Mouse (Mus musculus) c-Kit-positive CD71-positive TER-119-positive erythroid progenitor cells, embryonic 14.5 days (primary cell): ENCODE data around the gene Col6a5.

Experiments used
- DNase-seq: peaks from one replicate; pipeline ENCODE4 v3.0.0-alpha.2; 2013; ENCODE audit warnings: low spot score

Col6a5 gene

DNA sequence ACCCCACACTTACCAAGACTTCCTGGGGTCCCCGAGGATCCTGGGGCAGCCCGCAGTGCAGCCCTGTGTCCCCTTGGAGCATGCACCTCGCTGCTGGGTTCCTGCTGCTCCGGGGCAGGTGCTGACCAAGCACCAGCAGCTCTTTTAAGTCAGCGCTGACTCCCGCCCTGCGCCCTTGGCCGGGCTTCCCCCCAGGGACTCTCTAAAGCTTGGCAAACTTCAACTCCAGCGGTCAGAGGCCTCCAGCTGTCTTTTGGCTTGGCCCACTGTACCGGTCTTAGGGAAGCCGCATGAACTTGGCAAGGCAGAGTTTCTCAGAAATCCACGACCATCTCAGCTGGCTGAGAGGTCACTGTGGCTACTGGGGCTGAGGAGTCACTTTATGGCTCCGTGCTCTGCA is at the start of gene Col6a5:
Col6a5 (minus strand) TSS at position 111 of the 400 bp plus-strand sequence.
- DNase-seq, result no peak

DNA sequence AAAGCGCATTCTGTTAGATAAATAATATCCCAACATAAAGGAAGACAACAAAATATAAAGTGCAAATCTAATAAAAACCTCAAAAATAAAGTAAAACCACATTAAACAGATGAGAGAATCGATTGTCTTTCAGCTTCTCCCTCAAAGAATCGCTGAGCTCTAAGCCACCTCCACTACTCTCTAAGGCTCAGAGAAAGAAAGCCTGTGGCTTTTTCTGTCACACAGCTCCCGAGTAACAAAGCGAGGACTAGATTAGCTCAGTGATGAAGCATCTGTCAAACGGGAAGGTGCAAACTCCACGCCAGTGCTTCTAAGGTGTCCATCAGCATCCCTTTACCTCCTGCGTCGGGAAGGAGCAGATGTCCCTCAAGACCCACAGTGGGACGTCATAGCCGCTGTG is 37.5 kb upstream of the Col6a5 start:
- no peak for DNase-seq

DNA sequence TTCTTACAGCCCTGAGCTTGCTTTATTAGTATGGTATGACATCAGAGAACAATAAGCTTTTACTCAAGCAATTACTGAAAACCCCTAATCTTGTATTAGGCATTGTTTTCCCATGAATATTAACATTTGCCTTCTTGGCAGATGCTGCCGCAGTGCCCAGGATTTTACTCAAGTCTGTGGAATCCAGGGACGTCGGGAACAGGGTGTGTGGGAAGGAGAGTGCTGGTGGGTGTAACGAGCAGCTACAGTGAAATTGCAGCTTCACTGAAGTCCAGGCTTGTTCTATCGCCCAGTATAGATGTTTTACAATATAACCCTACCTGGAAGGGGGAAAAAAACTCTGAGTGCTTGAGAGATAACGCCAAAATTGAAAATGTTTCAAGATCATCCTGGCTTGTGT is 32.0 kb upstream of the Col6a5 start:
- no peak for DNase-seq

DNA sequence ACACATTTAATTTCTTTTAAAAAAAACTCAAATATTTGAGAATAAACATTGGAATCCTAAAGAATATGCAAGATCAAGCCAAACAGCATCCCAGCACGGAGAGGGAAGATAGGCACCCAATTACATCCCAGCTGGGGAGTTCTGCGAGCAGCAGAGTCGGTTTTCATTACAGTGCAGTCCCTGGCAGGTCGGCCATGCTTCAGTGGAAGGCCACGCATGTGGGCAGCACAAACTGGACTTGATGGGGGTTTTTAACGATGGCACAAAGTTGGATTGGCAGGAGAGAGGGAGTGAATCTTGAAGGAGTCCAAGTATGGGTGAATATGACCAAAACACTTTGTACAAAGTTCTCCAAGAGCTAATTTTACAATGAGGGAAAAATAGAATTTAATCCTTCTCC is 29.7 kb upstream of the Col6a5 start:
- no peak for DNase-seq

DNA sequence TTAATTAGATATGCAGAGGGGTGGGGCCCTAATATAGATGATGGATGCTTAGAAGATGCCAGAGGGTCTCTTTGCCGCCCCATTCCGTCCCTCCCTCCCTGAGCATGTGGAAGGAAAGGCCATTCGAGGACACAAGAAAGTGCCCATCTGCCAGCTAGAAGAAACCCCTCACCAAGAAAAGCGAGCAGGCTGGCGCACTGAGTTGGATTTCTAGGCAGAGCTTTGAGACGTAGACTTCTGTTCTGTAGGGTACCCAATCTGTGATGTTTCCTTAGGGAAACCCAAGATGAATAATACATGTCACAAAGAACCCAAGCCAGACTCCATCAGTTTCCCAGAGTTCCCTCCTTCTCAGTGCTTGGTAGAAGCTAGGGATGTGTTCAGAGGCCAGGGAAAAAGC is 29.0 kb upstream of the Col6a5 start:
- DNase-seq, result no peak

DNA sequence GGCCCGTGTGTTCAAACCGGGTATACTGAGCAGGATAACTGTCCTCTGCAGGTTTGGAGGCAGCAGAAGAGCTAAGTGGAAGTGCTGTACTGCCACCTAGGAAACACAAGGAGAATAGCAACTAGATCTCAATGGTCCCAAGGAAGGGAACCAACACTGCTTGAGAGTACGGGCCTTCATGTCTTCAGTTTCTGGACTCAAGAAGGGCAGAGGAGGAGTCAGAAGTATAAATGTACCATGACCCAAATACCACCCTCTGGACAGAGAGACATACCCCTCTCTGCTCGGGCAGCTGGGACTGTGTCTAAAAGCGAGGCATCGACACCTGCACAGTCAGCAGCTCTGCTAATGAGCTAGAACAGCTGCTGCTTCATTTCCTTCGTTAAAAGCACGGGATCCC is 27.7 kb upstream of the Col6a5 start:
- DNase-seq, result no peak

DNA sequence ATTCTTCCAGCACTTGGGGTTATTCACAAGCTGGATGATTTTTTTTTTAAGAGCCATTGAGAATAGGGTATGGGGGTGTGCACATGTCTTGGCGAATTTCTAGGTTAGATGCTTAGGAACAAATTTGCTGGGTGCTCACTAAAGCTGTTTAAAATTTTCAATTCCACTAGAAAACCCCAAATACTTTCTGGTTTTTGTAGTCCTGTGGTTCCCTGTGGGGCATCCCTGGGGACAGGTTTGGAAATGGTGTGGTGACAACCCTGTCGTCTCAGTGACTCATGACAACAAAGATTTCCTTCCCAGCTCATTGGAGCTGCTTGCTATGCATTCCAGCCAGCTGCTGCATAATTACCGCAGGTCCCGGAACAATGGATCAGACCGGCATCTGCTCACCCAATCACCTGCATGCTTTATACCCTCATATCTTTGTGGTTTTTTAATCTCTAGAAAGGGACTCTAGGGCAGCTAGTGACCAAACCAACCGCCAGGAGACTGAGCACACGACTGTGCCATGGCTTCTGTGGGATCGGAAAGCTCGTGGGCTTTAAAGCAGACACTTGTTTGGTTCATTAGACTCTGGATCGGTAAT is 24.6 kb upstream of the Col6a5 start:
- DNase-seq, result no peak

DNA sequence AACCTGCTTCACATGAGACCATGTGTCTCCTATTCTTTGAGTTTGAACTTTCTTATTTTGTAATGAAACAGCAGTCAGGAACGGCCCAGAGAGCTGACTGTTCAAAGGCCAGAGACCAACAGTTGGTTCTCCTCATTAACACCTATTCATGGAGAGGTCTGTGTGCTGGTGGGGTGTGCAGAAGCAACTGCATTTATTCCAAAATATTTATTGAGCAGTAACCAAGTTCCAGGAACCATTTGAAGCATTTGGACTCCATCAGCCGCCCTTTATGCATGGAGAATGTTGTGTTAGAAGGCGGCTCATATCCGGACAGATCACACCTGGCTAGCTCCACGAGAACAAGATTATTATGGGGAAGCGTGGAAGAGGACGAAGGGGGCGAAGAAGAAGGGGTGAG is 18.0 kb upstream of the Col6a5 start:
- no peak for DNase-seq

DNA sequence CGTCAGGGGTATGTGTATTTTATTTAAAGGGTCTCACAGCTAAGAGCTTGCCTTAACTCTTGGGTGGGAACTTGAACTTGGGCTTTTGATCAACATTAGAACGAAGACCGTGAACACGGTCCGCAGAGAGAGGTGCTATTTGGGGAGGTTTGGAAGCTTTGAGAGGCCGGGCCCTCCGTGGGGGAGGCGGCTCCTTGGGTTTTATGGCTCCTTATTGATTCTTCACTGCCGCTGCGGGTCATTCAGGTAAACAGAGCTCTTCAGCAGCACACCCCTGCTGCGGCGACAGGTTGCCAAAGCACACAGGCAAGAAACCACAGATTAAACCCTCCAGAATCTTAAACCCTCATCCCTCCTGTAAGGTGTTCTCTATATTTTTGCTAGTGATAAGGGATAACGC is 16.4 kb upstream of the Col6a5 start:
- no peak for DNase-seq

DNA sequence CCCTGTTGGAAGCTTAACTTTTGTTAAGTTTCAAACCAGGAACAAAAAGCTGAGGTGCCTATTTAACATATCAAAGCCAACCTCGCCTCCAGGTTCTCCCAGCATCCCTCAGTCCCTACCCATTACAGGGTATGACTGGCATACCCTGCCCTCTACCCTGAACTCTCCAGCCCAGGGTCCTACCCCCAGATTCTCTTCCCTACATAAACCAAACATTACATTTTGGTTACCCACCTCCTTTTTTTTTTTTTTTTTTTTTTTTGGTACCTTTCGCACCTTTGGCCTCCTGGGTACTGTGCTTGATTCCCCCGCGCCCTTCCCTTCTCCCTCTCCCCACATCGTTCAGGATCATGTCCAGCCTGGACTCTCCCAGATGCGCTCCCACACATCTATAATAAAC is 15.9 kb upstream of the Col6a5 start:
- DNase-seq, result no peak

DNA sequence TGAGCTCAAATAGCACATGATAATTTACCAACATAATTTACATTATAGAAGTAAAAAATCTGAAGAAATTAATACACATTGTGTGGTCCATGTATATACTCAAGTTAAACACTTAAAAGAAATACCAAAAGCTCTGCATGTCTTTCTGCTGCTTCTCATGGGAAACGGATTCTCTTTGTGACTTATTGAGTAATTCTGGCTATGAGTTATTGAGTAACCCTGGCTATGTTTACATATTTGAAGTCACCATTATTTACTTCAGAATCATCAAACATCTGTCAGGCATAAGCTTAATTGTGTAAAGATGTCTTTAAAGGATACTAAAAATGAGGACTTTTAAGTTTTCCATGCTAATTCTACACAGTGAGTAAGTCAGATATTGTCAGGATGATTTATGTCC is 13.3 kb upstream of the Col6a5 start:
- no peak for DNase-seq

DNA sequence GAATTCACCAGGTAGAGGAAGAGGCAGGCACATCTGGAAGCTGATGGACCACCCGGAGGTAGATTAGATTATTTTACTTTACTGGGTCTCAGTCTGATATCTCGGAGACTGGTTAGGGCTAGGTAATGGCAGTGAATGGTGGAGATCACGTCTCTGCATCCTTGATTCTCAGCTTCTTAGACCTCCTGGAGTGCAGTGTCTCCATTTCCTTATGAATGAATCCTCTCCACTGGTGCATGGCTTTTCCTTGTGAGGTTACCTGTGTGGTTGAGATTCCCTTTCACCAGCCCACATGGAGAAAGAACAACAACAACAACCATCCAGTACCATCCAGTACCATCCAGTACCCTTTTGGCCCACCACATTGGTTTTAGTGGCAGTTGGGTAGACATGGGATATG is 11.6 kb upstream of the Col6a5 start:
- no peak for DNase-seq

DNA sequence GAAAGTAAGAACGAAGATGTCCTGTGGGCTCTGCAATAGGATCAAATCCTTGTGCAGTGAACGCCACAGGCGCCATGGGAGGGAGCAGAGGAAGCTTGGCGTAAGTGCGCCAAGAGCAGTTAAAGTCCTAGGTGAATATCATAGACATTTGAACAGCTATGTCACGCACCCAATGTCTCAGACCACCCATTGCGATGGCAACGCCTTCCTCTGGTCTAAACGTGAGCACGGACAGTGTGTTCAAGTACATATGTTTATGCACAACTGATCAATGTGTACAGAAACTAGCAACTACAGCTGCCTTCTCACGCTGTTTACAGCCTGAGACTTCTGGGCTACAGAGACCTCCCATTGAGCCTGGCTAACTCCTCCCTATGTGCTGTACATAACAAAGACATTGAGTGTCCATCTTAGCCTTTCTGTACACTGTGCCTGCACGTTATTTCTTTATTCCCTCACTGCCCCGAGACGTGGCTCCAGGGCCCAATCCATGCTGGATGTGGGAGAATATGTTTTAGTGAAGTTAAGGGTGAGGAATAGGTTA is 11.0 kb upstream of the Col6a5 start:
- no peak for DNase-seq

DNA sequence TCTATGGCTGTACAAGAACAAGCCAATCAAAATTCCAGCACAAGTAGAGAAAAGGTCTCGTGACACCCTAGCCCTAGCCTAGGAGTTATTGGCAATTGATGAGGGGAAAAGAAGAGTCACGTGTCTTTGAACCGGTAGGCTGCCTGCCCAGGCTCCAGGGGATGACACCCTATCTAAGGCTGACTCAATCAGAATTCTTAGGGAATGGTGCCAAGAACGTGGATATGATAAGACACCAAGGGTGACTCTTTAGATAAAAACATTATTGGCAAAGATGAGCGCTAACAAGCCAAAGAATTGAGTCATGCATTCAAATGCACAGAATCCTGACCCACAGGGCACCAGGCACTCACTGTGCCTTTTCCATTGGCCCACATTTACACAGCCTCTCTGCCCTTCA is 10.5 kb upstream of the Col6a5 start:
- no peak for DNase-seq

DNA sequence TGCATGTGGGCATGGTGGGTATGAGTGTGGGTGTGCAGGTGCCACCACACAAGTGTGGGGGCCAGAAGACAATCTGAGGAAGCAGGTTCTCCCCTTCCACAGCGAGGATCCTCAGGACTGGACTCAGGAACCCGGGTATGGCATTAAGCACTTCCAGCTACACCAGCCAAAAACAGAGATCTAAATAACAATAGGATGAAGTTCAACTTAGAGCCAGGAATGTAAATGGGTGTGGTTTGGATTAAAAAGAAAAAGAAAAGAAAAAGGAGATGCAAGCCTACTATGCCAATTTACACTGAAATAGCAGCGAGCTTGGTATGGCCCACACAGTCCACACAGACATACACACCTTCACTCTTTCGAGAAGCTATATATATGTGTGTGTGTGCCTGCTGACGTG is 7.5 kb upstream of the Col6a5 start:
- DNase-seq, result no peak

DNA sequence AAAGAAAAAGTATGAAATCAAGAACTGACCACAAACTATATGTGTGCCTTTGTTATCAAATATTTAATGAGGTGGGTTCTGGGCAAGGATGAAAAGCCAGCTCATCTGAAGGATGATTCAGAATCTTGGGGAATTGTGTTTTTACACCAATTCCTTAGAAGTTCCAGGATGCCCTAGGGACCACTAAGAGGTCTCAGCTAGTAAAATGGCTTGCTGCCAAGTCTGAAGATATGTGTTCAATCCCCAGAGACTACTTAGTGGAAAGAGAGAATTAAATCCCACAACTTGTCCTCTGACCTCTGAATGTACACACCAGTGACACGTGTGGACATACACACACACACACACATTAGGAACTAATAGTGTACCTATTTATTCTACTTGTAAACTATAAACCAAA is 1.3 kb downstream of the Col6a5 start:
- DNase-seq, result no peak

DNA sequence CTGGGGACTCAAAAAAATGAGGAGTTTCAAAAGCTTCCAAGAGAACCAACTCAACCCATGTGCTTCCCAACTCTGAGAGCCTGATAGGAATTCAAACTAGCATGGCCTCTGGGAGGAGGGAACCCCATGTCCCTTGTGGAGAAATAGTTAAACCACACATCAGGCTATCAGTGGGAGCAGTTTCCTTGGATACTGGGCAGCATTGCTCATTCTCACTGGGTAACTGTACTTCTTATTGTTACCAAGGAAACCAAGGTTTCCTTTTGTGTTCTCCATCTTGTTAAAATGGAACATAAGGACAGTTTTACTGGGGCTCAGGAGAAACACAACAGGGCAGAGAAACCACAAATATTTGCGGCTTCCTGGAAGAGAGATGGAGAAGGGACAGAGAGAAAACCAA is 10.7 kb downstream of the Col6a5 start:
- DNase-seq, result no peak

DNA sequence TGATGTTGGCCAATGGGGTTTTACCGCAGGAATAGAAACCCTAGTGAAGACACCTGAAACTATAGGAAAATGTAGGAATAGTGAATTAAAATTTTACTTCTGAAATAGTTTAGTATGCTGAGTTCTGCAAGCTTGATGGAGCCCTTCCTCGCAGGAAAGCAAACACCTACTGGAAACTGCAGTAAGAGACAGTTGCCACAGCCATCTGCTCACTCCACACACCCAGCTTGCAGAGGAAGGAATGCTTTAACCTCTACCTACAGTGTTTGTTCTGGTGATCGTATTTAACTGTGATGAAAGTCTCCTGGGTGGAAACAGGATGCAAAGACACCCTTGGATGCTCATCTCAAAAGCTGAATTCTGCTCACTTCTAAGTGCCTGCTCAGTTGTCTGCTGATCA is 12.9 kb downstream of the Col6a5 start:
- no peak for DNase-seq

DNA sequence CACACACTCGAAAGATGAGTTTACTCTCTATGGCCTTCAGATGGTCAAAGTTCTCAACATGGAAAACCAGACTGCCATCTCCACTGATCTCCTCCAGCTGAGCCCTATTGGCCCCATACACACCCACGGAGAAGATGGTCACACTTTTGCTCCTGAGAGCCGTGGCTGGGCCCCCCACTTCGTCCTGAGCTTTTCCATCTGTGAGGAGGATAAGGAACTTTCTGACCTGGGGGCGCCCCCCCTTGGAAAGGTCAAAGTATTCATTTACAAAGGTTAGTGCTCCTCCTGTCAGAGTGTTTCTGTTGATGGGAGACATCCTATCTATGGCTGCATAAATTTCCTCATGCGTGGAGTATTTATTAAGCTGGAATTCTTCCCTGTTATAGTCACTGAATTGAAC is 26.6 kb downstream of the Col6a5 start:
- no peak for DNase-seq

DNA sequence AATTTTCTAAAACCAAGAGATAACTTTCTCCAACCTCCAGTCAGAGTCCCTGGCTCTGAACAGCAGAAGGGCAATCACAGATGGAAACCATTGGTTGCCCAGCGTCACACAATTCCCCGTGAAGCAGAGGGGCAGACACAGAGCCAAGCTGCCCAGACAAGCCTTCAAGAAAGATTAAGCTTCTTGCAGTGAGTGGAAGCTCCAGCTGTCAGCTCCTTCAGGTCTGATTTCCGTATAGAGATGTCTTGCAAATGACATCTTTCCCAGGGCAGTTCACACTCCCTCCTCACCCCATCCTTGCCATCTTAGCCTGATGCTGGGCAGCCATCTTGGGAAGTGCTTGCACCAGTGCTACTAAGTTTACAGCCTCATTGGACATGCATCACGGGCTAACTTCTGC is 31.2 kb downstream of the Col6a5 start:
- DNase-seq, result no peak

DNA sequence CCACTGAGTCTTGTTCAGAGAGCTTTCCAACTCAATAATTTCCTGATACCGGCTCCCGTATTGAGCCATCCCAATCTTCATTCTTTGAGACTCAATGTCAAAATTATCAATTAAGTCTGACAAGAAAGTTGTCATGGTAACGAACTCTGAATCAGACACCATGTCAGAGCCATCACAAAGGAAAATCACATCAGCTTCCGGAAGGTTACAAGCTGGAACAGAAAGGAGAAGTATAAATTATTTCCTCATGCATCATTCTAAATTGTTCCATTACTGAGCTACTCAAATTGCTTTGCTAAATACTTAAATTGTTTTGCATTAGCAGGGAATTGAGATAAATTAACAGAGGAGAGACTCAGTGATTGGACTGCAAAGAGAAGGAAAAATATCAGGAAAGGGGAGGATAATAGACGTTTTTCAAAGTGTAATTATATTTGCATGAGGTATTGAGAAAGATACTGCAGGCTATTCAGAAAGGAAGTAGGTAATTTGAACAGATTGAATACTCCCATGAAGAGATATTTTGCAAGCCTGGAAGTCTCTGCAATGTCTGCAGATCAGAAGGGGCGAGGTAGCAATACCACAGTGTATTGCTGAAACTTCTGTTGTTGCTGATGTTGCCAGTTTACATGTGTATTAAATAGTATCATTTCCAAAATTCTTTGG is 31.9 kb downstream of the Col6a5 start:
- no peak for DNase-seq

DNA sequence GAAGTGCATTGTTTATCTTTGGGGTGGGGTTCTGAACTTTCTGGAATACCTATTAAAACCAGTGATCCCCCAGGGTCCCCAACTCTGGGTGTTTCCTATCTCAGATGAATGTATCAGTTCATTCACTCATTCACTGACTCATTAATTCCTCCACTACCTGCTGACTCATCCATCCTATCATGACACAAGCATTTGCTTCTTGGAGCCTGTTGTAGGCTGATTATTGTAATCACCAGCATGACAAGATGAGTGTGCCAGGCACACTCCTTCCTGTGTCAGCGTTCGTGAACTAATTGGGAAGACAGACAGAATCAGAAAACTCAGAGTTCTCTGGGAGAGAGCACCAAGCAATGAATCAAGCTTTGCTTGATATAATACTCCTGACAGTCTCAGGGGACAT is 36.8 kb downstream of the Col6a5 start:
- no peak for DNase-seq

DNA sequence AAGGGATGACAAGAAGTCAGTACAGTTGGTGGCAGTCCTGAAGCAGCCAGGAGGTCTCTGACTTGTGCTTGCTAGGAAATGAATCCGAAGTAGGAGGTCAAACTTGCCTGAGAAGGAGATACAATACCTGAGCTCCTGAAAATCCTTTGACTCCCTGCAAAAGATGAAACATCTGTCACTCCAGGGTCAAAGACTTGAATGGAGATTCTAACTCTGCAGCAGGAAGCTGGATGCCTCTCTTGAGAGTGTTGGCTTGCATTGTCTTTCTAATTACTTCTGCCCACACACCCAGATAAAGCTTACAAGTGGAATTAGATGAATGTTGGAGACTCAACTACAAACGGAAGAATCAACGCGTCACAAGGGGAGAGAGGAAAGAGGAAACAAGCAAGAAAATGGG is 45.3 kb downstream of the Col6a5 start:
- no peak for DNase-seq

DNA sequence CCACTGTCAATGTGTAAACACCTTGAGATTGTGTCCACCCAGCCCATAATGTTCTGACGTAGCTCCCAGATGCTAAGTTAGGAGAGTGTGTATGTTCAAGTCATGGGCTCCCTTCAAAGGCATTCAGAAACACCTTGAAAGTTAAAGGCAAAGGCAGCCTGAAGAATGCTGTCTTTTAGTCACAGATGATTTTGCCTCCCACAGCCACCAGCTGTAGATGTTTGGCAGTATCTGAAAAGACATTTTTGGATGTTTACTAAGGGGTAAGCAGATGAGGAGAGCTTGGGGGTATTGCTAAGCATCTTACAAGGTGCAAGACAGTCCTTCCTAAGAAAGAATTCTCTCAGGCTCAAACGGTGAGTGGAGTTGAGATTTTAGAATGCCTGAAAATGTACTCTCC is 50.3 kb downstream of the Col6a5 start:
- DNase-seq, result no peak
